Mouse (Mus musculus) v-Abl transformed pro-B cells (cell line): ENCODE measurements around the gene Eya2.

ENCODE experiments used
- in situ Hi-C, 2 experiments: fragments of 400-800 bp; cut with MboI; formaldehyde crosslinking; loops; one replicate each; pipeline ENCODE4 v1.15.1; 2025; ENCODE audit not compliant: unreplicated experiment in 2 of 2

The Eya2 gene

GRCm38 (mm10) chr2:165590742-165591141 lies 4.1 kb upstream of the Eya2 start:
- in situ Hi-C loops: no loop called here

- in situ Hi-C loops: no loop called here
Observed at GRCm38 (mm10) chr2:165593763-165594162, 1.1 kb upstream of the Eya2 start.

- in situ Hi-C loops: no loop called here
Observed at GRCm38 (mm10) chr2:165595676-165596070, 841 bp downstream of the Eya2 start.

- in situ Hi-C loops: no loop called here
Observed at GRCm38 (mm10) chr2:165596141-165596540, 1.3 kb downstream of the Eya2 start.

GRCm38 (mm10) chr2:165597536-165597935 lies 2.7 kb downstream of the Eya2 start:
- in situ Hi-C loops: no loop called here

GRCm38 (mm10) chr2:165598139-165598538 lies 3.3 kb downstream of the Eya2 start:
- in situ Hi-C loops: no loop called here

GRCm38 (mm10) chr2:165599566-165599965 lies 4.7 kb downstream of the Eya2 start:
- in situ Hi-C loops: no loop called here

- in situ Hi-C loops: no loop called here
Observed at GRCm38 (mm10) chr2:165600926-165601325, 6.1 kb downstream of the Eya2 start.

- in situ Hi-C loops: no loop called here
Observed at GRCm38 (mm10) chr2:165601605-165602004, 6.8 kb downstream of the Eya2 start.

GRCm38 (mm10) chr2:165603775-165604174 lies 8.9 kb downstream of the Eya2 start:
- in situ Hi-C loops: no loop called here

- in situ Hi-C loops: no loop called here
Observed at GRCm38 (mm10) chr2:165611551-165612253, 16.9 kb downstream of the Eya2 start.

GRCm38 (mm10) chr2:165613741-165614339 lies 19.0 kb downstream of the Eya2 start:
- in situ Hi-C loops: no loop called here

- in situ Hi-C loops: no loop called here
Observed at GRCm38 (mm10) chr2:165621488-165621887, 26.7 kb downstream of the Eya2 start.

- in situ Hi-C loops: no loop called here
Observed at GRCm38 (mm10) chr2:165622596-165622995, 27.8 kb downstream of the Eya2 start.

- in situ Hi-C loops: no loop called here
Observed at GRCm38 (mm10) chr2:165626826-165627225, 32.0 kb downstream of the Eya2 start.

- in situ Hi-C loops: no loop called here
Observed at GRCm38 (mm10) chr2:165627974-165628373, 33.1 kb downstream of the Eya2 start.

- in situ Hi-C loops: no loop called here
Observed at GRCm38 (mm10) chr2:165629900-165630299, 35.1 kb downstream of the Eya2 start.

- in situ Hi-C loops: no loop called here
Observed at GRCm38 (mm10) chr2:165633011-165633785, 38.4 kb downstream of the Eya2 start.

- in situ Hi-C loops: no loop called here
Observed at GRCm38 (mm10) chr2:165634481-165634880, 39.6 kb downstream of the Eya2 start.

- in situ Hi-C loops: no loop called here
Observed at GRCm38 (mm10) chr2:165639075-165639755, 44.4 kb downstream of the Eya2 start.

- in situ Hi-C loops: no loop called here
Observed at GRCm38 (mm10) chr2:165641909-165642505, 47.2 kb downstream of the Eya2 start.
